Mouse (Mus musculus) activated CD4-positive, CD25-positive, alpha-beta regulatory T cell, adult 9 weeks (primary cell): ENCODE measurements around the gene Prokr2. TPM values are rescaled to one million over a fixed set of nuclear protein-coding genes. Genes with fewer than 3 reads are reported as not detected.

ENCODE experiments used
- polyA plus RNA-seq: library from polyadenylated mRNA; unstranded; fragments of 100-300 nt; shearing (Covaris generic); gene quantifications from one replicate; pipeline ENCODE4 v1.2.1, GENCODE M21; 2017

The Prokr2 gene
- polyA plus RNA-seq: not detected

GRCm38 (mm10) chr2:132385194-132385838, at the start of gene Prokr2:
Prokr2 (minus strand) TSS chr2:132385447.

Other genes with a start within 250 kb of the Prokr2 start
- 34.7 TPM for gene Slc23a2, start 240.3 kb downstream of the Prokr2 start, polyA plus RNA-seq
- gene Tmem230, start 137.6 kb downstream of the Prokr2 start, polyA plus RNA-seq: 61.5 TPM
- gene Pcna, start 132.1 kb downstream of the Prokr2 start, polyA plus RNA-seq: 175 TPM
- gene Cds2, start 122.3 kb downstream of the Prokr2 start, polyA plus RNA-seq: 29.6 TPM
- gene Gpcpd1, start 202.3 kb upstream of the Prokr2 start, polyA plus RNA-seq: 82.2 TPM